Mouse (Mus musculus): ENCODE data around the gene Ywhae. TPM values are rescaled to one million over a fixed set of nuclear protein-coding genes. Genes with fewer than 3 reads are reported as not detected.

Ywhae gene
- total RNA-seq, 2 experiments from 2014 or later, result 374 to 493 TPM

GRCm38 (mm10) chr11:75783799-75784198, 51.1 kb downstream of the Ywhae start:
- ATAC-seq (replicated peaks; ENCODE audit: poor library complexity, severe bottlenecking), result no peak

GRCm38 (mm10) chr11:75785897-75786296, 53.2 kb downstream of the Ywhae start:
- ATAC-seq (replicated peaks; ENCODE audit: poor library complexity, severe bottlenecking), result no peak

- no peak for ATAC-seq (replicated peaks; ENCODE audit: poor library complexity, severe bottlenecking)
Observed at GRCm38 (mm10) chr11:75792535-75792934, 59.9 kb downstream of the Ywhae start.

- no peak for ATAC-seq (replicated peaks; ENCODE audit: poor library complexity, severe bottlenecking)
Observed at GRCm38 (mm10) chr11:75793351-75793750, 60.7 kb downstream of the Ywhae start.

- ATAC-seq (replicated peaks; ENCODE audit: poor library complexity, severe bottlenecking), result 0 out of 2 replicates have a peak, but pooled peaks have one; percentile 9
Observed at GRCm38 (mm10) chr11:75794602-75795320, 62.1 kb downstream of the Ywhae start.

- ATAC-seq (replicated peaks; ENCODE audit: poor library complexity, severe bottlenecking), result no peak
Observed at GRCm38 (mm10) chr11:75795321-75795636, 62.6 kb downstream of the Ywhae start.

- peak; percentile 53; the same call in 1 of the 2 replicates for ATAC-seq (replicated peaks; ENCODE audit: poor library complexity, severe bottlenecking)
Observed at GRCm38 (mm10) chr11:75796029-75796445, 63.4 kb downstream of the Ywhae start, which contains the start of gene Doc2b. Doc2b (minus strand) TSS chr11:75796049.

GRCm38 (mm10) chr11:75796536-75797246, 64.0 kb downstream of the Ywhae start:
- no peak for ATAC-seq (replicated peaks; ENCODE audit: poor library complexity, severe bottlenecking)

GRCm38 (mm10) chr11:75801369-75801768, 68.7 kb downstream of the Ywhae start:
- ATAC-seq (replicated peaks; ENCODE audit: poor library complexity, severe bottlenecking), result no peak

- ATAC-seq (replicated peaks; ENCODE audit: poor library complexity, severe bottlenecking), result no peak
Observed at GRCm38 (mm10) chr11:75801771-75802550, 69.3 kb downstream of the Ywhae start.

- no peak for ATAC-seq (replicated peaks; ENCODE audit: poor library complexity, severe bottlenecking)
Observed at GRCm38 (mm10) chr11:75807486-75807885, 74.8 kb downstream of the Ywhae start.

GRCm38 (mm10) chr11:75810526-75810925, 77.9 kb downstream of the Ywhae start:
- no peak for ATAC-seq (replicated peaks; ENCODE audit: poor library complexity, severe bottlenecking)

- no peak for ATAC-seq (replicated peaks; ENCODE audit: poor library complexity, severe bottlenecking)
Observed at GRCm38 (mm10) chr11:75811900-75812299, 79.2 kb downstream of the Ywhae start.

GRCm38 (mm10) chr11:75813085-75813484, 80.4 kb downstream of the Ywhae start:
- no peak for ATAC-seq (replicated peaks; ENCODE audit: poor library complexity, severe bottlenecking)

Other genes starting within 250 kb of the Ywhae start
- gene Prpf8, start 246.1 kb upstream of the Ywhae start, total RNA-seq (2014; fragmentation: Nextera tagmentation), result 154 and 174 TPM in 2 replicates
- 115 and 127 TPM in 2 replicates for gene Prpf8, start 246.1 kb upstream of the Ywhae start, total RNA-seq (2017)
- gene Rilp, start 222.8 kb upstream of the Ywhae start, total RNA-seq (2014; fragmentation: Nextera tagmentation), result 0.17 TPM in 1 of 2 replicates, not detected in the other
- gene Rilp, start 222.8 kb upstream of the Ywhae start, total RNA-seq (2017), result 0.22 TPM in 1 of 2 replicates, not detected in the other
- gene Scarf1, start 219.3 kb upstream of the Ywhae start, total RNA-seq (2014; fragmentation: Nextera tagmentation), result 2.0 and 3.8 TPM in 2 replicates
- gene Scarf1, start 219.3 kb upstream of the Ywhae start, total RNA-seq (2017), result 2.3 and 3.4 TPM in 2 replicates
- gene Slc43a2, start 201.2 kb upstream of the Ywhae start, total RNA-seq (2014; fragmentation: Nextera tagmentation), result 12.7 and 20.1 TPM in 2 replicates
- gene Slc43a2, start 201.2 kb upstream of the Ywhae start, total RNA-seq (2017), result 6.2 and 7.3 TPM in 2 replicates
- gene Pitpna, start 144.8 kb upstream of the Ywhae start, total RNA-seq (2014; fragmentation: Nextera tagmentation), result 141 and 143 TPM in 2 replicates
- 58.0 and 74.5 TPM in 2 replicates for gene Pitpna, start 144.8 kb upstream of the Ywhae start, total RNA-seq (2017)
- 37.3 and 40.0 TPM in 2 replicates for gene Inpp5k, start 101.9 kb upstream of the Ywhae start, total RNA-seq (2014; fragmentation: Nextera tagmentation)
- 26.0 and 35.6 TPM in 2 replicates for gene Inpp5k, start 101.9 kb upstream of the Ywhae start, total RNA-seq (2017)
- 21.2 and 22.1 TPM in 2 replicates for gene Myo1c, start 82.4 kb upstream of the Ywhae start, total RNA-seq (2014; fragmentation: Nextera tagmentation)
- gene Myo1c, start 82.4 kb upstream of the Ywhae start, total RNA-seq (2017), result 9.7 and 14.8 TPM in 2 replicates
- 23.8 and 31.7 TPM in 2 replicates for gene Crk, start 53.6 kb upstream of the Ywhae start, total RNA-seq (2014; fragmentation: Nextera tagmentation)
- 33.2 and 38.1 TPM in 2 replicates for gene Crk, start 53.6 kb upstream of the Ywhae start, total RNA-seq (2017)
- not detected in 2 replicates for gene Doc2b, start 63.2 kb downstream of the Ywhae start, total RNA-seq (2014; fragmentation: Nextera tagmentation)
- gene Doc2b, start 63.2 kb downstream of the Ywhae start, total RNA-seq (2017), result not detected in 2 replicates
- 0.28 TPM in 1 of 2 replicates, not detected in the other for gene Rph3al, start 205.6 kb downstream of the Ywhae start, total RNA-seq (2014; fragmentation: Nextera tagmentation)
- gene Rph3al, start 205.6 kb downstream of the Ywhae start, total RNA-seq (2017), result not detected in 2 replicates